Mouse (Mus musculus): Measurements from ENCODE around the gene Ndufa8.

The Ndufa8 gene

DNA sequence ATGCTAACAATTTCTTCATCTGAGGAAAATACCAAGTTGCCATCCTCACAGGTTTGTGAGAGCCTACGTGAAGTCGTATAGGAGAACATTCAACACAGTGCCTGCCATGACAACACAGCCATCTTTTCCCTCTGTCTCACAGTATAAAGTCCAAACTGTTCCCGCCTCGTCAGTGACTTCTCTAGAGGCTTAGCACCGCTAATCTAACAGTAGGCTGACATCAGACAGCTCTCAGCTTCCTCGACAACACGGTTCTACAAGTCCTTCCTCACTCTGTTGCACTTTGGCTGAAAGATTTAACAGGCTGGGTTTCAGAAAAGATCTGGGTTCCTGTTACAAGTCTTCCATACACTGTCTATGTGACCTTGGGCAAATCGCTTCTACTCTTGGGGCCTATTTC lies 1.0 kb downstream of the Ndufa8 start:
- DNase-seq (ENCODE audit: low spot score) = no peak

DNA sequence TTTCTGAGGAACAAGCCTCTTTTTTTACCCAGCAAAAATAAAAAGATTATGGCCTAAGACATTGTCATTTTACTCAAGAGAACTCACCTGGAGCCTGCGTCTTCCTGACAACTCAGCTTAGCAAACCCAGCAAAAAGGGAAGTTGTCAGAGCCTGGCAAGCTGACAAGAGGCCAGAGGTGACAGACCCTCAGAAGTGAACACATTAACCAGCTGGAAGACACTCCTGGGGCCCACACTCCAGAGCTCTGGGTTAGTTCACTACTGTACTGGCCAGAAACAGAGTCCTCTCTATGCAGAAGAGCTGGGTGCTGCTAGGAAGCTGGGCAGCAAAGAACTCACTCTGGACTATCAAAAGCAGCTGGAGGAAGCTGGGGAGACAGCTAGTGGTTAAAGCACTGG lies 8.3 kb downstream of the Ndufa8 start:
- no peak for DNase-seq (ENCODE audit: low spot score)

DNA sequence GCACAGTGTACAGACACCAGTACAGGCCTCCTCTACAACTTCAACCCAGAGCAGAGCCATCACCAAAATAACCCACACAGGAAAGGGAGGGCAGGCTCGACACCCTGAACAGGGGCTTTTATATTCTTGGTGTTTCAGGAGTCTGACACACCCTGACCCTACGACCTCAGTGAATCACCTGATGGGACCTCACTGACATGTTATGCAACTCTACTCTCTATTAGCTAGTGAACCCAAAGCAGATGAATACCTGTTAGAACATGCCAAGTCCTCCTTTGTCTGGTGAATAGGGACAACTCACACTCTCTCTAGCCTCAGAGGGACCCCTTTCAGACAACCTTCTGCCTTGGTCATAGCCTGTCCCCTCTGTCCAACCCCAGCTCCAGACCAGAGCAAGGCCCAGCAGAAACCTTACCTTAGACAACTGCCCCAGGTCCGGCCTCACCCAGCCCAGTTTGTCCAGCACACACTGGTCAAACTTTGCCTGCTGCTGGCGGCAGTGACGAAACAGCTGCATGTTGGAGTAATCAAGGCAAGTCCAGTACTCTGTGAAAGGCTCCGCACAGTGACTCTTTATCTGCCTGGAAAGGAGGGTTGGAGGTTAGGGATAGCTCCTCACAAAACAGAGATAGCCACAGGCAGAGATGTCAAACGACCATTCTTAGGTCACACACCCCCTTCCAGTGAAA lies 9.8 kb downstream of the Ndufa8 start:
- no peak for DNase-seq (ENCODE audit: low spot score)

DNA sequence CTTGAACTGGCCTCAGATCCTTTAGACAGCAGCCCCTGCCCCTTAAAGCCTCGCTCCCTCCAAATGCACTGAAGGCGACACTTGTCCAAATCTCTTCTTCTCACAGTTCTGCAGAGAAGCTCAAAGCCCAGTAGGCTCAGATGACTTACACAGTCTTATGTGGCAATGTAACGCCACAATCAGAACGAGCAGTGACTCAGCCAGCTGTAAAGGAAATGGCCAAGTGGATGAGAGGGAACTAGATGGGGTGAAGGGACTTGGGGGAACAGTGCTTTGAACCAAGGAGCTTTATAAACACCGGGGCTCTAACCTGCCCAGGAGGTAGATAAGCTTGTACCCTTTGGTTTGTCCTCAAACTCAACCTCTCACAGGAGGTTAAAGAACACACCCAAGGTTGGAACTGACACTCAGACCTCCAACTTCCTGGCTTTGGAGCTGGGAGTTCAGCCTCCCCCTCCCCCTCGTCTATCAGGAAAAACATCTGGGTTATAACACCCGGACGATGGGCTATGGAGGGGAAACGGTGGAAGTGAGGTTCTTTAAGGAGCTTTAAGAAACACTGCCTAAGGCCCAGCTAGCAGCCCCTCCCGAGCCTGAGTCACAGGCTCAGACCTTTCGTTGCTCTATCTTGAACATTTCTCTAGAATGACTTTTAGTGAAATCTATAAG lies 13.7 kb downstream of the Ndufa8 start:
- DNase-seq (ENCODE audit: low spot score) = no peak

DNA sequence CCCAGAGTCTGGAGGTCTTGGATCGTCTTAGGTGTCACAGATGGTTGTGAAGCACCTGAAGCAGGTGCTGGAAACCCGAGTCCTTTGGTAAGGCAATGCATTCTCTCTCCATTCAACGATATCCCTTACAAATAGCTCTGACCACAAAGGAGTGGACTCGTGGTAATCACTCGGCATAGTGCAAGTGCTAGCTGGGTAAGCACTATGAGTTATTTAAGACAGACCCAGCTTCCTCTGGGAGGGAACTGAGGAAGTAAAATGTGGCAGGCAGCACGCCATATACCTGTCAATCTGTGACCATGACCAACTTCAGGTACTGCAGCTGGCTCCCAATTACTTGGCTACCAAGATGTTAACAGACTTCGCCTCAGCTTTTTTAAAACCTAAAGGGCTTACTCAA lies 14.3 kb downstream of the Ndufa8 start:
- DNase-seq (ENCODE audit: low spot score) = no peak

DNA sequence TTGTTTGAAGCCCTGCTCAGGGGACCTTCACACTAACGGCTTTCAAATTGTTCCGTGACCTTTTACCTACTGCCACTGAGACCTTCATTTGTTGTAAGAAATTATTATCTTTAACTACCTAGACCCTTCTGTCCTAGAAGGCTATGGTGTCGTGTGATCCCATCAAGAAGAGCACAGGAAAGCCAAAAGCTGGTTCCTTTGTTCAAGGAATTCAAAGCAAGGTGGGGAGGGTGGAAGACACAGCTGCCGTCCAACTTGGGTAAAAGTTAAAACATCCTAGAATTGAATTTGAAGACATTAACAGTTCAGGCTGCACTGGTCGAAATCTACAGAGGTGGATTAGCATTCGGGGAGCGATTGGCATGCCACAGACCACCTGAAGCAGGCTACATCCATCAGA lies 15.2 kb downstream of the Ndufa8 start:
- DNase-seq (ENCODE audit: low spot score) = no peak

DNA sequence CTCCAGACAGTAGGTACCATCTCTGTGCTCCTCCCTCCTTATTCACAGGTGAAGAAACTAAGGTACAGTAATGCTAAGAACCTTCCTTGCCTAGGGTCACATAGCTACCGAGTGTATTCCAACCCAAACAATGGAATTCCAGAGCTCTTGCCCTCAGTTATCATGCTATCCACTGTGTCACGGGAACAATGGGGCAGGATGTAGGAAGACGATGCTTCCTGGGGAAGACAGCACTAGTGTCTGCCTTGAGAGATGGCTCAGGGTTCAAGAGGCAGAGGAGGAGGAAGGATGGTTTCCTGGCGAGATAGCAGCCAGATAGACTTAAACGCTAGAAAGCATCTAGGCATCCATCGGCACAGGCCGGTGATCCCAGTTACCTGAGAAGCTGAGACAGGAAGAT lies 16.3 kb downstream of the Ndufa8 start:
- no peak for DNase-seq (ENCODE audit: low spot score)

DNA sequence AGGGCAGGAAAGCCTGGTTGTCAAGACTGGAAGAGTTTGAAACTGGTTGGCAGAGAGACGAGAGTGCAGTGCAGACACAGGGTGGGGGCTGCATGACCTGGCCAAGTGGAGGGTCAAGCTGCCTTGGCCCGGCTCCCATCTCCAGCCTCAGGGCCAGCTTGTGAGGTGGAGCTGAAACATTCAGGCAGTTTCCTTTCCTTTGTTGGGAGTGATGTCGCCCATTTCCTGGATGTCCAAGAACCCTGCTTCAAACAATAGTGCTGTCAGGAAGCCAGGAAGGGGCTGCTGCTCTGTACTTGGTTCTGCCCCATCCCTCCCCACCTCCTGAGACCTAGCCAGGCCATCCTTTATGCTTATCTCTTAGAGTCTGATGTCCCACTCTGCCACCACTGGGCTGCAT lies 25.9 kb downstream of the Ndufa8 start:
- no peak for DNase-seq (ENCODE audit: low spot score)

DNA sequence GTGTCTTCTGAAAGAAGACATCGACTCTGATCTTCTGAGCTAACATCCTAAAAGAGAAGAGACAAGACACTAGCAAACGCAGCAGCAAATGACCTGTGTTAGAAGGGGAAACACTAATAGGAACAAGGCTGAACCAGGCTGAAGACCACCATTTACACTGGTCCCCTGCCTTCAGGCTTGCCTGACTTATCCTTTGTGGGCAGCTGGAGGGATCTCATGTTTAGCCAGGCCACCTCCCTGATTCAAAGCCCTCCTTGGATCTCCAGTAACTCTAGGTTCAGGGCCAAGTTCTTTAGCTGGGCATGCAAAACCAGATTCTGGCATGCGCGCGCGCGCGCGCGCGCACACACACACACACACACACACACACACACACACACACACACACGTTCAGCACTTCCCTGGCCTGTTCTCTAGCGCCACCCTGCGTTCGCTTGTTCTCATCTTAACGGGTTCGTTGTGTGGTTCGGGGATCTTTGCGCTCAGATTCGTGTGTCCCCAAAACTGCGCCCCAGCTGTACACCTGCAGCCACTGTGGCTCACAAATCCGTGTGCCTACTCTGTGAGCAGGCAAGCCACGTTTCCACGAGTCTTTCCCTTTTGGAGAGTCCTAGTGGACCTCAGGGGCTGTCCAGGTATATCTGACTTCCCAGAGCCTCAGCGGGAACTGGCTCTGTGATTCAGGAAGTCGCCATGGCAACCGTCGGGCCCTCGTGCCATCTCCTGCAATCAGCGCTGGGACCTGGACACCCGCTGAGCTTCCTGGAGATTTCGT lies 27.6 kb downstream of the Ndufa8 start:
- DNase-seq (ENCODE audit: low spot score) = peak; percentile 66

DNA sequence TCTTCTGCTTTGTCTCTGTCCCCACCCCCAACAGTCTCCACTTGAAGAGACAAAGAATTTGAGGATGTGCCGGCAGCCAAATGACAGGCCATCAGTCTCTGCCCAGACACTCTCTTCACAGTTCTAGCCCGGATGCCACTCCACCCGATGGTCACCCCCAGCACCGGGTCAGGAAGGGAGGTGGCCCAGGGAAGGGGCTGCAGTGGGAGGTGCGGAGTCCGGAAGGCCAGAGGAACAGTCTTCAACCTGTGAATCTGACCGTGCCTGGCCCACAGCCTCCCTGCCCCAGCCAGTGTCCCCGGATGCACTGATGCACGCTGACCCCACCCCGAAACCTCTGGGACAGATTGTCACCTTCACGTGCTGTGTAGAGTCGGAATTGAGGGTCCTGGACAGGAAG lies 36.2 kb downstream of the Ndufa8 start:
- DNase-seq (ENCODE audit: low spot score) = no peak

DNA sequence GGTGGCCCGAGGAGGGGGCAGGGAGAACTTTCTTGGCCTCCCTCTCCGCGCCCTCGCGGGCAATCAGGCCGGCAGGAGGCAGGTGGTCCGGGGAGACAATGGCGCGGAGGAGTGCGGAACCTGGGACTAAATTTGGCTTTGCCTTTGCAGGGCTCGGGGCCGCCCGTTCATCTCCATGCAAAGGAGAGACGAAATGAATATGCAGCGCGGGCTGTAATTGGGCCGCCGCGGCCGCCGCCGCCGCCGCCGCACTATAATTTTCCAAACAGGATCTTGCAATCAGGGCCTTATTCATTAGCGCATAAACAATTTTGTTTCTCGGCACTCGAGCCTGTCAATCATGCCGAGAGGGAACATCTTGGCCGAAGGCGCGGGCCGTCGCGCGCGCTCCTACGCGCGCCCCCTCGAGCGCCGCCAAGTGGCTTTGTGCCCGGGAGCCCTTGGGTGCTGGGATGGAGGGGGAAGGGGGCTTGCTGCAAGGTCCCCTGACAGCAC lies 37.8 kb downstream of the Ndufa8 start:
- DNase-seq (ENCODE audit: low spot score) = no peak

DNA sequence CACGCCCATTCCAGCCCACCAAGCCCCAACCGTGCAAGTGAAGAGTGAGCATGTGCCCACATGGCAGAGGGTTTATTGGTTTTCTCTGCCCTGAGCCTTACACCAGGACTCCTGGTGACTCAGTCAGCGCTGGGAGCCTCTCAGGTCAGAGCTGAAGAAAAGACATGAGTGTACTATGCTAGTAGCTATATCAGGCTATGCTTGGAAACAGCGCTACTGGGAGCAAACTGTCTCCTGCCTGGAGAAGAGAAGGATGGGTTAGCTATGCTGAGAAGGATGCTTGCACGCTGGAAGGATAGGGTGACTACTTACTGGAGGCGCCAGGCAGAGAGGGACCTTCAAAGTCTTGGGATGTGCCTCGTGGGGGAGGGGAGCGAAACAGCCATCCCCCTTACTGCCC lies 38.6 kb downstream of the Ndufa8 start:
- DNase-seq (ENCODE audit: low spot score) = no peak

DNA sequence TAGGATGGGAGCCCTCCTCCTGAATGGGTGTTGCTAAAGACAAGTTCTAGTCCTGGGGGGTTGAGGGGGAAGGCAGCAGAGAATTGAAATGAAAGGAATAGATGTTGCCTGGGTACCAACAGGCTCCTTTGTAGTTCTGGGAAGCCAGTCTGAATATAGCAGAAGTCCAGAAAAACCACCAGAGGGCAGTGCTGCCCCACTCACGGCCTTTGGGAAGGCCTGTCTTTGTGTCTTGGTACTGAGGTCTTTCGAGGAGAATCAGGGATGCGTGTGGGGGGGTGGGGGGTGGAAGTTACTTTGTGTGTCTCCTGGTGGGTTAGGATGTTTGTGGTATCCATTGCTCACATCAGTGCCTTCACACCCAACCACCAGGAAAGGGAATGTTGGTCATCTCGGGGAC lies 39.8 kb downstream of the Ndufa8 start:
- DNase-seq (ENCODE audit: low spot score) = peak; percentile 51

DNA sequence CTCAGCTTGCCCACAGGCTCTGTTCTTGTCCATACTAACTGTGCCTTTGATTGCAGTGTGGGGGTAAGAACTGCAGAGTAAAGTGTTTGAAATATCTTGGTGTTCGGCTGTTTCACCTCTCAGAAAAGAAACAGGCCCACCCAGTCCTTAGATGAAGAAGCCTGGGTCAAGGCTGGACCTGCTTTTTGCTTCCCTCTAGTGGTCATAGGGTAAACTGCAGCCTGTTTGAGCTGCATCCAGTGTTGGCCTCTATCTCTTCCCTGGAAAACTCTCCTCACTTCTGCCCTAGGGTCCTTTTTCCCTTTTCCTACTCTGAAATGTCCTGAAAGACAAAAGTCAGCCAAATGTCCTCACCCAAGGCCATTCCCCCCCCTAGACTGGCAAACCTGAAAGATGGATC lies 41.1 kb downstream of the Ndufa8 start:
- peak; percentile 43 for DNase-seq (ENCODE audit: low spot score)

DNA sequence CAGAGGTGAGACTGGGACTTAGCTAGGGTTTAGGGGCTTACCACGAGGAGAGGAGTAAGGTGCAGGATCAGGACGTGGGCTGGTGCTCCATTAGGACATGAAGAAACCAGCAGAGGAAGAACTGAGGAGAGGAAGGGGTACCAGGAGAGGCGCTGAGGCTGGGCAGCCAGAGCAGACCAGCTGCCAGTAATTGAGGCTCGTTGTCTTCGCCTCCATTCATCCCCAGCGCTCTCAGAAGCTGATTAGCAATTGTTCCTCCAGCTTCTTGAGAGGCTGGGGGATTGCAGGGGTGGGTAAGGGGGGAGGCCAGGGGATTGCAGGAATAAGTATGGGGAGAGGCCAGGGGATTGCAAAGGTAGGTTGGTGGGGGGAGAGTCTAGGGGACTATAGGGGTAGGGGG lies 47.0 kb downstream of the Ndufa8 start:
- DNase-seq (ENCODE audit: low spot score) = no peak

DNA sequence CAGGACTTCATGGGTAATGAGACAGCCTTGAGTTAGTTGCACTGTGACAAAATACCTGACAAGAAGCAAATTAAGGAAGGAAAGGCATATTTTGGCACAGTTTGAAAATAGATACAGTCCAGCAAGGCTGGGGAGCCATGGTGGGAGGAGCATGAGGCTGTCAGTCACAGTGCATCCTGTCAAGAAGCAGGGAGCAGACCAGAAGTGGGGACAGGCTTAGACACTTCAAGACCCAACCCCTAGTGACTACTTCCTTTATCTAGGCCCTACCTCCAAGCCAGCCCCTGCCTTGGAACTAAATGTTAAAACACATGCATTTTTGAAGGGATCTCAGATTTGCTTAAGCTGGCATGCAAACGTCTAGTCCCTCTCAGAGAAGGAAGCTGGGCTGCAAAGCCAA lies 48.8 kb downstream of the Ndufa8 start:
- DNase-seq (ENCODE audit: low spot score) = no peak

DNA sequence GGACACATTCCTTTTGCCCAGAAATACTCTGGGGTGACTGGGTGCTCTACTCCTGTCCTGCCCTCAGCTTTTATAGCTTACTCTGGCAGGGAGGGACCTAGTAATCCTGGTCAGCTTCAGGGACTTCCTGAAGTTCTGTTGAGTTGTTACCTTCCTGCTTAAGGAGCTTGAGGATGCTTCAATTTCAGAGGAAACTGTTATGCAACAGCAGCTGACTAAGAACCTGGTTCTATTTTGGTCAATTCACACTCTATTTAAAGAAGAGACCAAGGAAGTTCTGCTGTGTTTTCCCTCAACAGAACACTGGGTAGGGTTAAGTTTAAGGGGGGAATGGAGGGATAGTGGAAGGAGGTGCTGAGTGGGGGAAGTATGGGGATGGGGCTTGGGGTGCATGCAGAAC lies 50.0 kb downstream of the Ndufa8 start:
- DNase-seq (ENCODE audit: low spot score) = no peak

DNA sequence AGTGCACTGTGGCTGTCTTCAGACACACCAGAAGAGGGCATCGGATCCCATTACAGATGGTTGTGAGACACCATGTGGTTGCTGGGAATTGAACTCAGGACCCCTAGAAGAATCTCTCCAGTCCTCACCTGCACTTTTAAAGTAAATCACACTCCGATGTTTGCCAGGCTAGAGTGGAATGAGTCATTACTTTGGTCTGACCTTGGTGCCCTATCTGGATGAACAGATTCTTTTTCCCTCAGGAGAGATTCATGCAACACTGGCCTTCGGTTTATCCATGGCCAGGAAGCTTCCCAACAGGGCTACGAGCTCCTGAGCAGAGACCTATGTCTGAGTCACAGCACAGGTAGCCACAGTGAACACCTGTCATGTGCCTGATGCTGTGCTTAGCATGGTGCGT lies 50.8 kb downstream of the Ndufa8 start:
- DNase-seq (ENCODE audit: low spot score) = no peak

DNA sequence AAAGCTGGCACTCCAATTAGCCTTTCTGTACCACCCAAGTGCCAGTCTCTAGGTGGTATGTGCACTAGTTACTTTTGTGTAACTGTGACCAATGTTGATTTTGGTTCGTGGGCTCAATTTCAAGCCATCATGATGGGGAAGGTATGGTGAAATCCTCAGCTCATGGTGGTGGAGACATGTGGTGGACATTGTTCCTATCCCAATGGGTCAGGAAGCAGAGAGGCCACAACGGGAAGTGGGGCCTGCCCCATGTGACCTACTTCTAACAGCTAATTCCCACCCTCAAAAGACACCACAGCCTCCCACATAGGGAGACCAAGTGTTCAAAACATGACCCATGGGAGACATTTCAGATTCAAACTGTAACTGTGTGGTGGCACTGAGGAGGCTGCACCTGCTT lies 52.5 kb downstream of the Ndufa8 start:
- no peak for DNase-seq (ENCODE audit: low spot score)

DNA sequence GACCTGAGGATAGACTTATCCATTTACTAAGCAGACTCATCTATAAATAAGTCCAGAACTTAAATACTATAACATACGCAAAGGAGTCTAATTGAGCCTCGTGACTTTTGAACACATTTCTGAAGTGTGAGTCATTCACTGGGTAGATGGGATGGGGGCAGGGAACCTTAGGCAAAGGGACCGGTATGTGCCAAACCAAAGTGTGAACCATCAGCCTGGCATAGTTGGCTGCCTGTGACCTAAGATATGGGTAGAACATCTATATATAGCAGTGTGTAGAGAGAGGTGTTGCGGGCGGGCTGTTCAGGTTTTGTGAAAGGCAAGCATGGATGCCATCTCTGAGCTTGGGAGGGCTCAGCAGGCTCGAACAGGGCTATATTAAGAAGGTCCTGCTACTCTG lies 54.9 kb downstream of the Ndufa8 start:
- DNase-seq (ENCODE audit: low spot score) = no peak

DNA sequence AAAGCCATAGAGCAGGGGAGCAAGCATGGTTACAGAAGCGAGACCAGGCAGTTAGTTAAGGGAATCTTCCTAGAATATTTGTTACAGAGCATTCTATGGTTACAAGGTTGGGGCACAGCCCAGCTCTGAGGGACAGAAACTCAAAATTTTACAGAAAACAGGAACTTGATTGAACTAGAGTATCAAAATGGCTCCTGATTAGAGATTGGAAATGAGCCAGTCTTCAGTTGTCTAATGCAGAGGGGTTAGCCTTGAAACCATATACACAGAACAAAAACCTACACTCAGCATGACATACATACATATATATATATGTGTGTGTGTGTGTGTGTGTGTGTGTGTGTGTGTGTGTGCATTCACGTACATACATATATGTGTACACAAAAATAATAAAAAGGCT lies 55.7 kb downstream of the Ndufa8 start:
- no peak for DNase-seq (ENCODE audit: low spot score)

DNA sequence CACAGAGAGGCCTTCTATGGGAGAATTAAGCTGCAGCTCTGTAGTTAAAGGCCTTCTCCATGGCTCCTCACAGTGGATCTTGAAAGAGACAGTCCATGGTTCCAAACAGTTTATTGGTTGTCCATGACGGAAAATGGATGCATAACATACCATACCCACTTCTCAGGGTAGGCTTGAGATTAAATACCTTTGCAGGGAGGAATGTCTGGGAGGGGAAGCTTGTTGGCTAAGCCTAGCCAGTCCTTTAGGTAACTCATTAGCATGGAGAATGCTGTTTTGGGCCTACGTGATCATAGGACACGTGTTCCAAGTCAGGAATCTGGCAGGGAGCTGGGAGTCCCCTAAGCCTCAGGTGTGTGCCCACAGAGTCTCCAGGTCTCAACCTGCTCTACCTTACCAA lies 56.9 kb downstream of the Ndufa8 start:
- no peak for DNase-seq (ENCODE audit: low spot score)

Data from ovary, postnatal 14 days (tissue).